Mouse (Mus musculus) hindbrain, postnatal 0 days (tissue): Measurements from ENCODE around the gene Grtp1. TPM values are rescaled to one million over a fixed set of nuclear protein-coding genes. Genes with fewer than 3 reads are reported as not detected.
A peak's percentile ranks its signal among the peaks of the same experiment; 100 is the strongest.

Experiments
- ATAC-seq: fragments of 200-750 bp; cut with Nextera tagmentation; 2 replicates; pipeline ENCODE4 v1.8.0; 2017; ENCODE audit warnings: mild to moderate bottlenecking, moderate TSS enrichment, moderate library complexity
- DNase-seq: peaks from one replicate; pipeline ENCODE4 v3.0.0-alpha.2; 2015; ENCODE audit warnings: low spot score
- H3K27ac ChIP-seq: fragments of 300-500 bp; sonication (generic); 2 replicates; pipeline ENCODE4 v1.5.1; 2014; ENCODE audit warnings: mild to moderate bottlenecking
- H3K27me3 ChIP-seq: fragments of 300-500 bp; sonication (generic); 2 replicates; pipeline ENCODE4 v1.6.1; 2014; ENCODE audit warnings: low read length, mixed read lengths; ENCODE audit not compliant: insufficient read depth
- H3K36me3 ChIP-seq: fragments of 300-500 bp; sonication (generic); 2 replicates; pipeline ENCODE4 v1.6.1; 2014; ENCODE audit warnings: low read length, mixed read lengths; ENCODE audit not compliant: insufficient read depth
- H3K4me1 ChIP-seq: fragments of 300-500 bp; sonication (generic); 2 replicates; pipeline ENCODE4 v1.6.1; 2014; ENCODE audit warnings: antibody characterized with exemption, low read length, mixed read lengths; ENCODE audit not compliant: insufficient read depth
- H3K4me2 ChIP-seq: fragments of 300-500 bp; sonication (generic); 2 replicates; pipeline ENCODE4 v1.6.1; 2014; ENCODE audit warnings: low read depth, mild to moderate bottlenecking, low read length, moderate library complexity, mixed read lengths
- H3K4me3 ChIP-seq: fragments of 300-500 bp; sonication (generic); 2 replicates; pipeline ENCODE4 v1.5.1; 2014; ENCODE audit warnings: low read length
- H3K9ac ChIP-seq: fragments of 300-500 bp; sonication (generic); replicated peaks from 2 replicates; pipeline ENCODE4 v1.6.1; 2014; ENCODE audit warnings: mild to moderate bottlenecking, low read length, moderate library complexity, mixed read lengths
- H3K9me3 ChIP-seq: fragments of 300-500 bp; sonication (generic); 2 replicates; pipeline ENCODE4 v1.6.1; 2016; ENCODE audit warnings: low read length, mixed read lengths
- CTCF ChIP-seq: IDR thresholded peaks from 2 replicates; pipeline ENCODE4 v1.5.1; 2016; ENCODE audit warnings: antibody characterized with exemption, control low read depth, low read depth
- WGBS: fragments of 180-500 bp; shearing (Covaris S2); extraction: QIAGEN DNeasy Blood & Tissue Kit; methylation state at CpG from one replicate; pipeline ENCODE4 v1.1.7; 2014; 5-methylcytosine and 5-hydroxymethylcytosine counted together
- polyA plus RNA-seq: library from polyadenylated mRNA; unstranded; fragments of >200 nt; fragmentation: Nextera tagmentation; extraction: Ambion mirVana; gene quantifications from 2 replicates; pipeline ENCODE4 v1.2.1, GENCODE M21; 2015
- total RNA-seq: library from RNA; depleted of rRNA; stranded (reverse); fragments of >200 nt; gene quantifications from 2 replicates; pipeline ENCODE4 v1.2.3, GENCODE M21; 2014

The Grtp1 gene
- total and polyA plus RNA-seq, 2 experiments from 2014 or later: 14.8 to 17.1 TPM

DNA sequence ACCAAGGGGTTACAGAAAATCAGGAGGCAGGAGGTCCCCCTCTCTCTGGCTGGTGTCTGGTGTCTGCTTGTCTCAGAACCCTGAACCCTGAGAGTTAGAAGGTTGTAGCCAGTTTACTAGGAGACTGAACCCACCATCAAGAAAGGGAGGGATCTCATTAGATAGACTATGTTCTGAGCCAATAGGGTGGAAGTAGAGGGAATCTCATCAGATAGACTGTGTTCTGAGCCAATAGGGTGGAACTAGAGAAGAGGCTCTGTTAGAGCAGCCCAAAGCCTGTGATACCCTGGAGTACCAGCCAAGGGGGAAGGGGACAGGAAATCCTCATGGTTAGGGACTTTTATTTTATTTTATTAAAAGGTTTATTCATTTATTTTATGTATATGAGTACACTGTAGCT, 17.6 kb upstream of the Grtp1 start:
- Histone ChIP-seq H3K4me1 (no peaks in the 10 kb centered on the region), H3K27ac (no peak overlapping the region), H3K9ac (no peak overlapping the region), H3K9me3 (no peaks in the 10 kb centered on the region), H3K36me3 (no peaks in the 10 kb centered on the region), H3K4me2 (no peak overlapping the region), H3K27me3 (no peaks in the 10 kb centered on the region), H3K4me3 (no peak overlapping the region)
- no peak for DNase-seq
- ATAC-seq: no peak
- TF ChIP-seq CTCF: no peak

DNA sequence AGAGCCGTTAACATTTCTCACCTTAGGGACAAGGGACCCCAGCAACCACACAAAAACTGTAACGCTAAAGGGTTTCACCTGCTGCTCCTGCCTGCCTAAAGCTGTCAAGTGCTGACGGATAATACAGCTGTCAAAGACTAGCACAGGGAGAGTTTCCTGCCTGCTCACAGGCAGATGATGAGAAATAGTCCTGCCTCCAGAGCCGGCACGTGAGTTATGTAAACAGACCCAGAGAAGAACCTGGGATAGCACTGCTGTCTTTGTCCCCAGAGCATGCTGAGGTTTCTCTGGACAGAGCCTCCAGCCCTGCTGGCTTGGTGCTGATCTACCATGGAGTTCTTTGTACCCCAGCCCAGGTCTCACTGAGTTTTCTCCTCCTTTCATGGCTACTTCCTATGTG, 16.7 kb upstream of the Grtp1 start:
- TF ChIP-seq CTCF: no peak
- Histone ChIP-seq H3K9ac (no peak overlapping the region), H3K4me1 (no peaks in the 10 kb centered on the region), H3K27me3 (no peaks in the 10 kb centered on the region), H3K27ac (no peak overlapping the region), H3K9me3 (no peaks in the 10 kb centered on the region), H3K36me3 (no peaks in the 10 kb centered on the region), H3K4me3 (no peak overlapping the region), H3K4me2 (no peak overlapping the region)
- no peak for DNase-seq
- no peak for ATAC-seq
- WGBS: 71% methylated on average over 5 of the region's 5 CpGs

DNA sequence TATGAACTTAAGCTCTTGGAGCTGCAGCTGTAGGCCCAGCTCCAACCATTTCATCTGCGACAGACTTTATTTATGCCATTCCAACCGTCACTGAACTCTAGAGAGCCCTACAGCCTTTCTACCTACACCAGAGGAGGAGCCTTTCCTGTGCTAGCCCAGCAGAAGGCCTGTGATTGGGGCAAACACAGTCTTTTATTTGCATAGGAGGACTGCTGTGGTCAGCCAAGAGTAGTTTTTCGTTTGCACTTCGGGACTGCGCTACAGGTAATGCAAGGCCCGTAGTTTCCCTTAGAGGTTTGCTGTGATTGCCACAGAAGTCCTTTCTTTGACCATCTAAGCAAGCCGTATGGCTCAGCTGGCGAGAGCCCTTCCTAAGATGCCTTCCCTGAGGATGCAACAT, 16.0 kb upstream of the Grtp1 start:
- Histone ChIP-seq H3K4me2 (no peak overlapping the region), H3K36me3 (no peaks in the 10 kb centered on the region), H3K27ac (no peak overlapping the region), H3K9me3 (no peaks in the 10 kb centered on the region), H3K4me1 (no peaks in the 10 kb centered on the region), H3K27me3 (no peaks in the 10 kb centered on the region), H3K9ac (no peak overlapping the region), H3K4me3 (no peak overlapping the region)
- 78% methylated on average over 8 of the region's 8 CpGs for WGBS
- DNase-seq (no peak), ATAC-seq (no peak)
- TF ChIP-seq CTCF: no peak

DNA sequence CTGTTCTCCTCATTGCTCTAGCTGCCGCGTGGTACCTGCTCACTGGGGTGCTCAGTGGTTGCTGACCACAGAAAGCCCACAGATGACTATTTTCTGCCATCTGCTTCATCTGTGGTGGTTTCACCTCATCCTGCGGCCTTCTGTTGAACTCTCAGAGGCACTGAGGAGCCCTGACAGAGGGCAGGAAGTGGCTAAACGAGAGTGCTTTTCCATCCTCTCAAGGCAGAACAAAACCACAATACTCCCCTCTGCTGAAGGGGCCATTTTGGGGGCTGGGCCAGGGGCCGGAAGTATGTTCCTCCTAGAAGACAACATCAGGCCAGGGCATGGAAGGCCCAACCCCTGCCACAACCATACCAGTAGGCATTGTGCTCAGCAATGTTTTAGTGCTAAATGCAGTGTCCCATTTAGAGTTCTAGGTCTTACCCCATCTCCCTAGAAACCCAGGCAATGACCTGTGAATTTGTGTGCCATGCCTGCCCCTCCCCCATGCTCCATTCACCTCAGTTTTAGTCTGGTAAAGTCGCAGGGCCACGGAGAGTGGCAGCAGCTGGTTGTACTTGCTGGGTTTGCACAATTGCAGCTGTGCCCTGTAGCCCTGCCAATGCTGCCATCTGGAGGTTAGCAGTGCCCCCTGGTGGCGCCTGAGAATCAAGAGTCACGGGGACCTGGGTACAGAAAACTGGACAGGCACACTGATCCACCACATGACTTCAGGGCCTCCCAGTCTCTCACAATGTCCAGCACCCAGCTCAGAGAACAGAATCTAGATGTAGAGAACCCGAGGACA, 13.3 kb upstream of the Grtp1 start:
- DNase-seq (peak; percentile 91), ATAC-seq (peak; percentile 91)
- Histone ChIP-seq H3K27ac (peak overlapping the region; percentile 9; the same call in 1 of the 2 replicates), H3K9ac (no peak overlapping the region), H3K27me3 (no peaks in the 10 kb centered on the region), H3K36me3 (no peaks in the 10 kb centered on the region), H3K4me1 (no peaks in the 10 kb centered on the region), H3K4me3 (no peak overlapping the region), H3K4me2 (peak overlapping the region; percentile 29; the same call in 1 of the 2 replicates), H3K9me3 (no peaks in the 10 kb centered on the region)
- peak; percentile 91 for TF ChIP-seq CTCF
- 25% methylated on average over 10 of the region's 10 CpGs for WGBS

DNA sequence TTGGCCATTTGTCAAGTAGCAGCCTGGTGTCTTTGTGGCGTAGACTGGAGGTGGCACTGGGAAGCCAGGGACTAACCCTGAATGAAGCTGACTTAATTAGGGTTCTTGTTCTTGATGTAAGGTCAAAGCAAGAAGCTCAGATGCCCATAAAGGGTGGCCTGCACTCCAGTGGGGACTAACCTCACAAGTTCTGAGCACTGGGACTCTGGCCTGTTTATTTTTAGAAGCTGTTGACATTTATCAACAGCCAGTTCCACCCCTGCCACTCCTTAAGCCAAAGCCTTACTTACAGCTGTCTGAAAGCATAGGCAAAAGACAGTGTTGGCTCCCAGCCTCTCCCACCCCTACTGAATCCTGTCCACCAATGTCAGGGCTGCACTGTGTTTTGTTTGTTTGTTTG, 9.3 kb upstream of the Grtp1 start:
- no peak for TF ChIP-seq CTCF
- ATAC-seq: no peak
- Histone ChIP-seq H3K27me3 (no peaks in the 10 kb centered on the region), H3K4me1 (no peaks in the 10 kb centered on the region), H3K4me2 (no peak overlapping the region), H3K36me3 (no peaks in the 10 kb centered on the region), H3K9me3 (no peaks in the 10 kb centered on the region), H3K27ac (no peak overlapping the region), H3K9ac (no peak overlapping the region), H3K4me3 (no peak overlapping the region)
- no peak for DNase-seq
- 48% methylated on average over 1 of the region's 1 CpGs for WGBS

DNA sequence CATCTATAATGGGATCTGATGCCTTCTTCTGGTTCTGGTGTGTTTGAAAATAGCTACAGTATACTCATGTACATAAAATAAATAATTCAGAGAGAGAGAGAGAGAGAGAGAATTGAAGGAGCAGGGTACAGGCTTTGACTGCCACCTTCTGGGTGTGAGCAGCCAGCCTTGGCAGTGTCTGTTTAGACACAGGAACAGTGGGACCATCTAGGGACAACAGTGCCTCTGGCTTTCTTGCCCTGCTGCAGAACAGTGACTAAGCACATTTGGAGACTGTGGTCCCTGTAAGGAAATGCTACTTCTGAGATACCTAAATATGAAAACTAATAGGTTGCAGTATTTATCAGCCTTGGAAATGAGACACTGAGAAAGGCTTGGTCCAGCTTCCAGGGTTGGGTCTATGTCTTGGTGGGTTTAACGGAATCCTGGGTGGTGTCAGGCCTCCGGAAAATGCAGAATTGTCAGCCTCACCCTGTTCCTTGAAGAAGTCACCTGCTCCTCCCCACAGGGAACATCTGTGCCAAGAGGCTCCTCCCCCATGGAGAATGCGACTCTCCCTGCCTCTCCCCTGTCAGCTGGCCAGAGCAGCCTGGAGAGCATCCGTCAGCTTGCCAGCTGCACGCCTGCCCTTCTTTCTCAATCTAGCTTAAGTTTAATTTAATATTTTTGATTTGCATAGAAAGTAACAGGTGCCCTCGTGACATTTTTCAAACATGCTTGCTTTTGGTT, 8.4 kb upstream of the Grtp1 start:
- Histone ChIP-seq H3K27ac (no peak overlapping the region), H3K4me1 (no peaks in the 10 kb centered on the region), H3K36me3 (no peaks in the 10 kb centered on the region), H3K4me2 (no peak overlapping the region), H3K27me3 (no peaks in the 10 kb centered on the region), H3K9ac (no peak overlapping the region), H3K9me3 (no peaks in the 10 kb centered on the region), H3K4me3 (no peak overlapping the region)
- DNase-seq (no peak), ATAC-seq (peak; percentile 30; the same call in 1 of the 2 replicates)
- WGBS: 42% methylated on average over 6 of the region's 6 CpGs
- TF ChIP-seq CTCF: peak; percentile 38

DNA sequence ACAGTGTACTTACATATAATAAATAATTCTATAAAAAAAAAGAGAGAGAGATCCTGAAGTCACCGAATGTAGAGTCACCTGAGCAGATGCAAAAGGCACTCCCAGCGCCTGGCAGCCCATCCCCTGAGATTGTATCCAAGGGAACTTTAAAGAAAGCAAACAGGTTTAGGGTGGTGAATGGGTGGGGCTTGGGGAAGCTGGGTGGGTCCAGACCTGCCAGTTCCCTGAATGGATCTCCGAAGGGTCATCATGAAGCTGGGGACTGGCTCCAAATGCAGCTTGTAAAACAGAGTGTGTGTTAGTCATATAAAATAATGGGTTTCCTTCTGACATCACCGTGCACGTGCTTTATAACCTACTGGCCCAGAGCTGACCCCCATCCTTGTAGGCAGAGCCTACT, 5.9 kb upstream of the Grtp1 start:
- H3K4me3 ChIP-seq: no peak overlapping the region
- H3K27ac ChIP-seq: no peak overlapping the region
- peaks cover 15% of the 10 kb centered on the region; the same call in 1 of the 2 replicates for H3K27me3 ChIP-seq
- H3K4me1 ChIP-seq: 0 out of 2 replicates have a peak, but pooled peaks cover under 1% of the 10 kb centered on the region
- TF ChIP-seq CTCF: no peak
- H3K4me2 ChIP-seq: no peak overlapping the region
- 51% methylated on average over 5 of the region's 5 CpGs for WGBS
- H3K36me3 ChIP-seq: no peaks in the 10 kb centered on the region
- DNase-seq (no peak), ATAC-seq (no peak)
- no peak overlapping the region for H3K9ac ChIP-seq
- H3K9me3 ChIP-seq: no peaks in the 10 kb centered on the region
